Mouse (Mus musculus) Patski (cell line): ENCODE measurements around the gene Slc44a2. TPM values are rescaled to one million over a fixed set of nuclear protein-coding genes. Genes with fewer than 3 reads are reported as not detected.

ENCODE experiments used
- ATAC-seq: fragments of 100-300 bp; one replicate; pipeline ENCODE4 v1.8.0; 2021
- CTCF ChIA-PET: fragments of 350-600 bp; sonication (Branson Sonifier 250); formaldehyde crosslinking; loops from one replicate; lab custom pipeline; 2022; ENCODE audit warnings: inconsistent platforms; lab: Charles Lee
- POLR2A ChIA-PET: fragments of 350-600 bp; sonication (Branson Sonifier 250); formaldehyde crosslinking; loops from one replicate; lab custom pipeline; 2022; ENCODE audit warnings: antibody characterized with exemption, inconsistent platforms; lab: Charles Lee
- DNase-seq: peaks from one replicate; pipeline ENCODE4 v3.0.0-alpha.2; 2011; ENCODE audit warnings: low read depth, low spot score
- H3K27me3 ChIP-seq: fragments of 371-371 bp; one replicate; pipeline ENCODE4 v1.5.1; 2021
- CTCF ChIP-seq: fragments of 100-300 bp; IDR thresholded peaks from one replicate; pipeline ENCODE4 v1.5.1; 2021
- in situ Hi-C: fragments of 300-500 bp; cut with MboI; formaldehyde crosslinking; loops from 3 replicates; pipeline ENCODE4 v1.11.1; 2018; ENCODE audit warnings: low pct_unique_long_range_greater_than_20kb, mixed read lengths
- polyA plus RNA-seq: library from polyadenylated mRNA; unstranded; gene quantifications from one replicate; pipeline ENCODE4 v1.2.3, GENCODE M21; 2021

Slc44a2 gene
- polyA plus RNA-seq, 1 experiment from 2014 or later, result 245 TPM

- no peak for DNase-seq
- POLR2A ChIA-PET, result no interaction called here
- no peaks in the 10 kb centered on the region for H3K27me3 ChIP-seq
- in situ Hi-C loops, result no loop called here
- no peak for TF ChIP-seq CTCF
- CTCF ChIA-PET, result interaction anchor here (1.5 kb wide), 1 partner anchor 19 kb away, joined by 4 read pairs; no protein-coding TSS in a partner anchor
- ATAC-seq, result no peak
Measured at GRCm38 (mm10) chr9:21395692-21396091, 75.2 kb downstream of the Slc44a2 start.

GRCm38 (mm10) chr9:21397170-21397569, 76.7 kb downstream of the Slc44a2 start:
- TF ChIP-seq CTCF, result no peak
- ATAC-seq (no peak), DNase-seq (no peak)
- in situ Hi-C loops, result no loop called here
- no peaks in the 10 kb centered on the region for H3K27me3 ChIP-seq
- POLR2A ChIA-PET, result no interaction called here
- CTCF ChIA-PET, result no interaction called here

GRCm38 (mm10) chr9:21401042-21401441, 80.5 kb downstream of the Slc44a2 start:
- no peak for TF ChIP-seq CTCF
- no peak for ATAC-seq
- DNase-seq, result no peak
- H3K27me3 ChIP-seq, result no peaks in the 10 kb centered on the region
- CTCF ChIA-PET, result interaction anchor here (1.6 kb wide), 1 partner anchor 11 kb away, joined by 4 read pairs; no protein-coding TSS in a partner anchor
- POLR2A ChIA-PET, result no interaction called here
- in situ Hi-C loops, result no loop called here

- no peak for TF ChIP-seq CTCF
- in situ Hi-C loops, result no loop called here
- H3K27me3 ChIP-seq, result no peaks in the 10 kb centered on the region
- ChIA-PET POLR2A (no interaction called here), CTCF (interaction anchor here (1.0 to 1.5 kb wide), 2 partner anchors 26 to 29 kb away, joined by 3 to 4 read pairs; no protein-coding TSS in a partner anchor)
- ATAC-seq (no peak), DNase-seq (no peak)
Measured at GRCm38 (mm10) chr9:21402764-21403253, 82.3 kb downstream of the Slc44a2 start.

- ATAC-seq, result no peak
- POLR2A ChIA-PET, result no interaction called here
- CTCF ChIA-PET, result interaction anchor here (1.5 kb wide), 1 partner anchor 27 kb away, joined by 4 read pairs; no protein-coding TSS in a partner anchor
- no peaks in the 10 kb centered on the region for H3K27me3 ChIP-seq
- no peak for DNase-seq
- in situ Hi-C loops, result no loop called here
- TF ChIP-seq CTCF, result no peak
Measured at GRCm38 (mm10) chr9:21403745-21404144, 83.2 kb downstream of the Slc44a2 start.

Other genes starting within 250 kb of the Slc44a2 start
- gene Gm49373, start 247.6 kb upstream of the Slc44a2 start, polyA plus RNA-seq, result 0.15 TPM
- gene Fdx1l, start 247.1 kb upstream of the Slc44a2 start, polyA plus RNA-seq, result 61.0 TPM
- 1.2 TPM for gene Gm38431, start 228.7 kb upstream of the Slc44a2 start, polyA plus RNA-seq
- gene Raver1, start 228.7 kb upstream of the Slc44a2 start, polyA plus RNA-seq, result 65.4 TPM
- 20.3 TPM for gene Tyk2, start 189.5 kb upstream of the Slc44a2 start, polyA plus RNA-seq
- 312 TPM for gene Cdc37, start 170.7 kb upstream of the Slc44a2 start, polyA plus RNA-seq
- gene Pde4a, start 155.0 kb upstream of the Slc44a2 start, polyA plus RNA-seq, result 3.0 TPM
- 49.7 TPM for gene Keap1, start 81.3 kb upstream of the Slc44a2 start, polyA plus RNA-seq
- not detected for gene S1pr5, start 72.3 kb upstream of the Slc44a2 start, polyA plus RNA-seq
- 42.7 TPM for gene Atg4d, start 55.4 kb upstream of the Slc44a2 start, polyA plus RNA-seq
- gene Kri1, start 32.7 kb upstream of the Slc44a2 start, polyA plus RNA-seq, result 36.9 TPM
- gene Cdkn2d, start 29.3 kb upstream of the Slc44a2 start, polyA plus RNA-seq, result 47.4 TPM
- not detected for gene Ap1m2, start 8.4 kb upstream of the Slc44a2 start, polyA plus RNA-seq
- 110 TPM for gene Ilf3, start 47.2 kb downstream of the Slc44a2 start, polyA plus RNA-seq
- gene Qtrt1, start 91.1 kb downstream of the Slc44a2 start, polyA plus RNA-seq, result 30.2 TPM
- gene Dnm2, start 104.2 kb downstream of the Slc44a2 start, polyA plus RNA-seq, result 75.2 TPM
- gene Tmed1, start 189.6 kb downstream of the Slc44a2 start, polyA plus RNA-seq, result 63.0 TPM
- gene AB124611, start 205.5 kb downstream of the Slc44a2 start, polyA plus RNA-seq, result not detected
- gene Carm1, start 226.2 kb downstream of the Slc44a2 start, polyA plus RNA-seq, result 61.7 TPM